Mouse (Mus musculus): ENCODE results near the gene Rrp8. TPM values are rescaled to one million over a fixed set of nuclear protein-coding genes. Genes with fewer than 3 reads are reported as not detected.

Rrp8 gene
- polyA plus RNA-seq (2015; fragmentation: Nextera tagmentation; extraction: Ambion mirVana) = 29.2 and 30.5 TPM in 2 replicates

GRCm38 (mm10) chr7:105736911-105737521 is at the start of gene Rrp8:
TSS of gene Rrp8 (minus strand) at chr7:105737385.
- Histone ChIP-seq H3K27me3 (no peaks in the 10 kb centered on the region), H3K4me1 (replicated peaks) (peaks cover 34% of the 10 kb centered on the region), H3K36me3 (peaks cover 52% of the 10 kb centered on the region), H3K4me3 (replicated peaks) (peak within 1 kb of the TSS; percentile 84), H3K4me2 (replicated peaks) (peak within 1 kb of the TSS; percentile 84), H3K27ac (peak within 1 kb of the TSS; percentile 75), H3K9ac (replicated peaks) (peak within 1 kb of the TSS; percentile 86), H3K9me3 (no peaks in the 10 kb centered on the region)
- ATAC-seq = no peak
- 2% methylated on average over 30 of the region's 30 CpGs for whole genome bisulfite sequencing

- H3K27me3 ChIP-seq = no peaks in the 10 kb centered on the region
- H3K4me3 ChIP-seq (replicated peaks) = peak overlapping the region; percentile 80
- H3K9ac ChIP-seq (replicated peaks) = peak overlapping the region; percentile 100
- peak; percentile 80 for ATAC-seq
- H3K4me2 ChIP-seq (replicated peaks) = peak overlapping the region; percentile 80
- whole genome bisulfite sequencing = 4% methylated on average over 17 of the region's 20 CpGs
- peaks cover 32% of the 10 kb centered on the region for H3K36me3 ChIP-seq
- H3K4me1 ChIP-seq (replicated peaks) = peaks cover 50% of the 10 kb centered on the region
- H3K9me3 ChIP-seq = no peaks in the 10 kb centered on the region
- peak overlapping the region; percentile 99 for H3K27ac ChIP-seq
These were observed 49.5 kb upstream of the Rrp8 start for GRCm38 (mm10) chr7:105786506-105787284.

GRCm38 (mm10) chr7:105784556-105784955 is 47.4 kb upstream of the Rrp8 start:
- WGBS = 19% methylated on average over 4 of the region's 4 CpGs
- no peaks in the 10 kb centered on the region for H3K9me3 ChIP-seq
- H3K4me3 ChIP-seq (replicated peaks) = peak overlapping the region; percentile 80
- no peak overlapping the region for H3K27ac ChIP-seq
- ATAC-seq = no peak
- peak overlapping the region; percentile 62 for H3K9ac ChIP-seq (replicated peaks)
- H3K4me2 ChIP-seq (replicated peaks) = peak overlapping the region; percentile 80
- no peaks in the 10 kb centered on the region for H3K27me3 ChIP-seq
- peaks cover 53% of the 10 kb centered on the region for H3K36me3 ChIP-seq
- H3K4me1 ChIP-seq (replicated peaks) = peaks cover 51% of the 10 kb centered on the region

GRCm38 (mm10) chr7:105783861-105784260 is 46.7 kb upstream of the Rrp8 start:
- peak overlapping the region; percentile 80 for H3K4me3 ChIP-seq (replicated peaks)
- ATAC-seq = no peak
- peak overlapping the region; percentile 62 for H3K9ac ChIP-seq (replicated peaks)
- no peak overlapping the region for H3K27ac ChIP-seq
- no peaks in the 10 kb centered on the region for H3K9me3 ChIP-seq
- H3K4me2 ChIP-seq (replicated peaks) = peak overlapping the region; percentile 80
- 50% methylated on average over 4 of the region's 4 CpGs for WGBS
- H3K4me1 ChIP-seq (replicated peaks) = peaks cover 56% of the 10 kb centered on the region
- H3K27me3 ChIP-seq = no peaks in the 10 kb centered on the region
- peaks cover 60% of the 10 kb centered on the region for H3K36me3 ChIP-seq

GRCm38 (mm10) chr7:105778553-105779265 is 41.5 kb upstream of the Rrp8 start:
- peak overlapping the region; percentile 37 for H3K4me2 ChIP-seq (replicated peaks)
- H3K4me1 ChIP-seq (replicated peaks) = peaks cover 69% of the 10 kb centered on the region
- peak overlapping the region; percentile 53 for H3K27ac ChIP-seq
- H3K4me3 ChIP-seq (replicated peaks) = no peak overlapping the region
- no peaks in the 10 kb centered on the region for H3K27me3 ChIP-seq
- ATAC-seq = peak; percentile 66
- WGBS = 38% methylated on average over 4 of the region's 4 CpGs
- no peaks in the 10 kb centered on the region for H3K9me3 ChIP-seq
- peaks cover 83% of the 10 kb centered on the region for H3K36me3 ChIP-seq
- H3K9ac ChIP-seq (replicated peaks) = peak overlapping the region; percentile 39

- H3K4me3 ChIP-seq (replicated peaks) = no peak overlapping the region
- no peaks in the 10 kb centered on the region for H3K27me3 ChIP-seq
- peak; percentile 44 for ATAC-seq
- peak overlapping the region; percentile 39 for H3K9ac ChIP-seq (replicated peaks)
- peaks cover 64% of the 10 kb centered on the region for H3K4me1 ChIP-seq (replicated peaks)
- no peaks in the 10 kb centered on the region for H3K9me3 ChIP-seq
- H3K36me3 ChIP-seq = peaks cover 83% of the 10 kb centered on the region
- peak overlapping the region; percentile 53; the same call in 1 of the 2 replicates for H3K27ac ChIP-seq
- WGBS = 64% methylated on average over 13 of the region's 13 CpGs
- H3K4me2 ChIP-seq (replicated peaks) = peak overlapping the region; percentile 37
These were observed 40.8 kb upstream of the Rrp8 start for GRCm38 (mm10) chr7:105777797-105778552.

GRCm38 (mm10) chr7:105777316-105777715 is 40.1 kb upstream of the Rrp8 start:
- Histone ChIP-seq H3K4me2 (replicated peaks) (no peak overlapping the region), H3K27ac (no peak overlapping the region), H3K9ac (replicated peaks) (no peak overlapping the region), H3K36me3 (peaks cover 83% of the 10 kb centered on the region), H3K4me1 (replicated peaks) (peaks cover 58% of the 10 kb centered on the region), H3K9me3 (no peaks in the 10 kb centered on the region), H3K4me3 (replicated peaks) (no peak overlapping the region), H3K27me3 (no peaks in the 10 kb centered on the region)
- no peak for ATAC-seq
- WGBS = 98% methylated on average over 1 of the region's 1 CpGs

- Histone ChIP-seq H3K36me3 (peaks cover 83% of the 10 kb centered on the region), H3K4me3 (replicated peaks) (no peak overlapping the region), H3K27ac (no peak overlapping the region), H3K9ac (replicated peaks) (no peak overlapping the region), H3K4me1 (replicated peaks) (peaks cover 65% of the 10 kb centered on the region), H3K9me3 (no peaks in the 10 kb centered on the region), H3K4me2 (replicated peaks) (no peak overlapping the region), H3K27me3 (no peaks in the 10 kb centered on the region)
- 87% methylated on average over 2 of the region's 2 CpGs for WGBS
- no peak for ATAC-seq
These were observed 38.8 kb upstream of the Rrp8 start for GRCm38 (mm10) chr7:105776026-105776425.

- WGBS = 33% methylated on average over 8 of the region's 8 CpGs
- H3K9ac ChIP-seq (replicated peaks) = peak overlapping the region; percentile 42; the same call in 1 of the 2 replicates
- H3K4me3 ChIP-seq (replicated peaks) = no peak overlapping the region
- no peak overlapping the region for H3K27ac ChIP-seq
- peaks cover 79% of the 10 kb centered on the region for H3K4me1 ChIP-seq (replicated peaks)
- H3K27me3 ChIP-seq = no peaks in the 10 kb centered on the region
- ATAC-seq = no peak
- H3K4me2 ChIP-seq (replicated peaks) = no peak overlapping the region
- H3K9me3 ChIP-seq = no peaks in the 10 kb centered on the region
- peaks cover 82% of the 10 kb centered on the region for H3K36me3 ChIP-seq
These were observed 37.5 kb upstream of the Rrp8 start for GRCm38 (mm10) chr7:105774661-105775060.

- Histone ChIP-seq H3K27ac (no peak overlapping the region), H3K9me3 (no peaks in the 10 kb centered on the region), H3K4me3 (replicated peaks) (no peak overlapping the region), H3K4me2 (replicated peaks) (no peak overlapping the region), H3K36me3 (peaks cover 75% of the 10 kb centered on the region), H3K4me1 (replicated peaks) (peaks cover 79% of the 10 kb centered on the region), H3K27me3 (no peaks in the 10 kb centered on the region), H3K9ac (replicated peaks) (no peak overlapping the region)
- ATAC-seq = no peak
- WGBS = 81% methylated on average over 5 of the region's 5 CpGs
These were observed 35.9 kb upstream of the Rrp8 start for GRCm38 (mm10) chr7:105773041-105773440.

GRCm38 (mm10) chr7:105772331-105772730 is 35.1 kb upstream of the Rrp8 start:
- 97% methylated on average over 15 of the region's 15 CpGs for WGBS
- H3K4me2 ChIP-seq (replicated peaks) = no peak overlapping the region
- no peaks in the 10 kb centered on the region for H3K9me3 ChIP-seq
- H3K9ac ChIP-seq (replicated peaks) = no peak overlapping the region
- H3K27ac ChIP-seq = no peak overlapping the region
- H3K4me1 ChIP-seq (replicated peaks) = peaks cover 79% of the 10 kb centered on the region
- no peak for ATAC-seq
- peaks cover 78% of the 10 kb centered on the region for H3K36me3 ChIP-seq
- H3K27me3 ChIP-seq = no peaks in the 10 kb centered on the region
- no peak overlapping the region for H3K4me3 ChIP-seq (replicated peaks)

Measured in midbrain, embryonic 13.5 days (tissue).